Mouse (Mus musculus) erythroid progenitor cell, adult 5-6 weeks (primary cell): Measurements from ENCODE around the gene Plk2. TPM values are rescaled to one million over a fixed set of nuclear protein-coding genes. Genes with fewer than 3 reads are reported as not detected.
"Not testable (repeated sequence)": the region's sequence is repeated elsewhere in the genome, so short reads cannot be mapped to it uniquely, and the experiment has no call there.

ENCODE experiments used
- ATAC-seq: replicated peaks from 2 replicates; pipeline ENCODE4 v1.8.0; 2016; ENCODE audit warnings: moderate number of reproducible peaks, mild to moderate bottlenecking, moderate TSS enrichment, inconsistent platforms; ENCODE audit not compliant: poor library complexity, low FRiP score, severe bottlenecking
- total RNA-seq, 2 experiments: library from RNA; stranded (forward) in 1 of 2; stranded (reverse) in 1 of 2; fragments of 150-400 nt in 1 of 2; fragments of 186-747, 209-891 nt in 1 of 2; gene quantifications; 2 replicates each; pipeline versions ENCODE4 v1.2.3 to v1.2.4; 2015 to 2017; ENCODE audit warnings: low replicate concordance in 2 of 2

The Plk2 gene
- total RNA-seq, 2 experiments from 2014 or later: 2.9 to 3.2 TPM

DNA sequence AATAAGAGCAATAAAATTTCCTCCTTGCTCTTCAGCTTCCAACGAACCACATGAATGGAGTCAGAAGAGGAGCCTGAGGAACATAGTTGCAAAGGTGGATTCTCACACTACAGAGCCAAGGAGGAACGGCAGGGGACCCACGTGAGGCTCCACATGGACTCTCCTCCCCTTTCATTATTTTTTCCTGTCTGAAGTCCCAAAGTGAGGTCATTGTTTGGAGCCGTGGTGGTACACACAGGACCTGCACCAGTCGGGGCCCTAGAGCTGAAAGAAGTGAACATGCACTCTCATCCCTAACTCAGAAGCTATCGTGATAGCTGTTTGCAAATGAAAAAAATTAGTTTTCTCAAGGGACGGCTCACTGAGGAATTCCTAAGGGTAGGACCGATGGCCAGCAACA, 9.2 kb downstream of the Plk2 start:
- ATAC-seq: no peak

GRCm38 (mm10) chr13:110404686-110405085, 9.8 kb downstream of the Plk2 start:
- not testable (repeated sequence) for ATAC-seq

- no peak for ATAC-seq
These were observed 11.3 kb downstream of the Plk2 start for GRCm38 (mm10) chr13:110406152-110406551.

- ATAC-seq: no peak
These were observed 17.8 kb downstream of the Plk2 start for GRCm38 (mm10) chr13:110412572-110413209.

DNA sequence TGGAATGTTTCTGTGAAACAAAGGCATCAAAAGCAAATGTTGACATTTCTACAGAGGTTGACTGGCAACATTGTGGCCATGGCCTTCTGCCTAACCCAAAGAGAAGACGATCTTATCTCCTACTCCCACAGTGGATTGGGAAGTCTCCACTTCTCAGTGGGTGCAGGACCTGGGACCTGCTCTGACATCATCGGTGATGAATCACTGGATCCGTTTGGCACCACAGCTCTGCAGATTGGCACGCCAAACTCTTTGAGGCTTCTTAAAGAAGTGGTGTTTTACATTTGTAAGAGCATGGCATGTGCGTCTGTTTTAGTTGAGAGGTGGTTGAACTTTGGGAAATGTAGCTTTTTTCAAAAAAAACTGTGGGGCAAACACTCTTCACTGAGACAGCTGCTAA, 23.8 kb downstream of the Plk2 start:
- no peak for ATAC-seq

GRCm38 (mm10) chr13:110419640-110420039, 24.8 kb downstream of the Plk2 start:
- ATAC-seq: no peak

DNA sequence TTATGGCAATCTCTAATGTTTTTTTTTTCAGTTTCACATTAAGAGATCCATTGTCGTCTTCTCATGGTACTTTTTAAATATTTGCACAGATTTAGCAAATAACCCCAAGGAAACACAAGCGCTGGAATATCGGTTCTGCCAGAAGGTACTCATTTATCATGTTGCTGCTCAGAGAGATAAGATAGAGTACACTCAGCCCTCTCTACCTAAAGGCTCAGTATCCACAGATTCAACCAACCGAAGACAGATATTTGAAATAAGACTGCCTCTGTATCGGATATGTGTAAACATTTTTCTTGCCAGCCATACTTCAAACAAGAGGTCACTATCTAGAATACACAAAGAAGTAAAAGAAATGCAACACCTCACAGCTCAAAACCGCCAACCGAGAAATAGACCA, 27.6 kb downstream of the Plk2 start:
- no peak for ATAC-seq

DNA sequence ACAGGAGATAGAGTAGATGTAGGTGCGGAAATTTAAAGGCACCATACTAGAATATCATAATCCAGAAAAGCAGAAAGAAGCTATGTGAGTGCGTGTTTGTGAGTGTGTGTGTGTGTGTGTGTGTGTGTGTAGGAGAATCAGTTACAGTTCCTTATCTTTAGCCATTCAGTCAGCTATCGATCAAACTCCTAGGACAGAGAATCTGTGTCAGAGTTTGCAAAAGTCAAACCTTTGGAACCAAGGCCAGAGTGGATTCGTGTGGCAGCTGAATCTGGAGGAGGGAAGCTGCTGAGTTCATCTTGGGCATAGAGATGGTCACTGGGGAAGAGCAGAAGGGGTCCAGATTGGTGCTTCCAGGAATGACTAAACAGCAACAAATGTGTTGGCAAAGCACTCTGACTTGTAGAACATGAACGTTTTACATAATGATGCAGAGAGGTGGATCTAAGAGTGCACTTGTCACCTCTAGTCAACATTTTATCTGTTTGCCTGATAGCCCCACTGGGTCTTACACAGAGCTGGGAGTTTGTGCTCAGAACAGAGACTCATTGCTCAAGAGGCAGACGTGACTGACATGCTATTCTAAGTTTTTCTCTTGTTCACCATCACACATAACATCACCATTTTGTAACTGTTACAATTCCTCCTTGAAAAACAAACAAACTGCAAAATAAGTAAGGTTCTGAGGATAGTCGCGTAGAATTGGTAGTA, 30.8 kb downstream of the Plk2 start:
- no peak for ATAC-seq

- no peak for ATAC-seq
These were observed 36.5 kb downstream of the Plk2 start for GRCm38 (mm10) chr13:110431388-110431787.

- ATAC-seq: no peak
These were observed 37.3 kb downstream of the Plk2 start for GRCm38 (mm10) chr13:110432062-110432566.

- no peak for ATAC-seq
These were observed 37.8 kb downstream of the Plk2 start for GRCm38 (mm10) chr13:110432613-110433012.

GRCm38 (mm10) chr13:110436692-110437091, 41.8 kb downstream of the Plk2 start:
- ATAC-seq: no peak

DNA sequence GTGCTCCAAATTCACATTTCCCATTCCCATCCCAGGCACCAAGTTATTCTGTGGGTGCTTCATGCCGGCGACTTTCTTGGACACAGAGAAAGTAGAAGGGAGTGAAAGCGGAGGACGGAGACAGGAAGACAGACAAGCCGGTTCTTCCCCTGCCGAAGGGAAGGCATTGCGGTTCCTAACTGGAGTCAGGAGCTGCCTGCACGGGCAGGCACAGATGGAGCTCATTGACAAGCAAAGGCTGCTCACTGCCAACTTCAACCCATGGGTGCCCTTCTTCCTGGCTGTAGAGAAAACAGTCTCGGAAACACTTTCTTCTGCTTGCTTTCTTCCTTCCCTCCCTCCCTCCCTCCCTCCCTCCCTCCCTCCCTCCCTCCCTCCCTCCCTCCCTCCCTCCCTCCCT, 43.8 kb downstream of the Plk2 start:
- ATAC-seq: no peak

- no peak for ATAC-seq
These were observed 49.5 kb downstream of the Plk2 start for GRCm38 (mm10) chr13:110444335-110444734.

GRCm38 (mm10) chr13:110444894-110445293, 50.0 kb downstream of the Plk2 start:
- ATAC-seq: no peak

DNA sequence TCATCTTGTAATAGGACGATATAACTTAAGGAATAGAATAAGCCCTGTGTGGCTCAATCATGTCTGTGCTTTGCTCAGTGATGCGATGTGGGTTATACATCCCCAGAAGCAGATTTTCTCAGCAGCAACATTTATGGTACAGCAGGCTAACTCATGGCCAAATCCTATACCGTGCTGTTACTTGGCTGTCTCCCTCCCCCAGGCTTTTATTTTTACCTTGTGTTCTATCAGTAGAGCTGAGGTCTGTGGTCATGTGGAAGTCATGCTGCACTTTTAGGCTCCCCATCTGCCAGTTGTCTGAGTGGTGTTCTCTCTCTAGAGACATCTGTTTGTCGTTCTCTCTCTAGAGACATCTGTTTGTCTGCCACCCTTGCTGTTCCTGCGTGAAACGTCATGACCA, 51.6 kb downstream of the Plk2 start:
- no peak for ATAC-seq

DNA sequence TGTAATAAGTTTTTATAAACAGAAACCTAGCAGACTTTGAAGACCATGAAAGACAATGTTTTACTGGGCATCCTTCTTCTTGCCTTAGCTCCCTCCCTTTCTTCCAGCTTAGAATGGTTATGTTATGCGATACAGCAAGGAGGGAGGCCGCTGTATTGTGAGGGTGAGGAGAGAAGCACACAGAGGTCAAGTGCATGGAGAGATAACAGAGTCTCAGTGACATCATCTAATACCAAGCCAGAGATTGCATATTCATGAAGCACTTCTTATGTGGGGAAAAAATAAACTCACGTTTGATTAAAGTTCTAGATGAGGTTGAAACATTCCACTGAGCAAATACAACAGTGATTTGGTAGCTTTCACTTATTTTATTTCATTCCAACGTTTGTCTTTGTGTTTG, 55.2 kb downstream of the Plk2 start:
- no peak for ATAC-seq

Other genes starting within 250 kb of the Plk2 start
- gene Rab3c, start 114.0 kb upstream of the Plk2 start, total RNA-seq (2015; ENCODE audit: low replicate concordance): not detected in 2 replicates
- gene Rab3c, start 114.0 kb upstream of the Plk2 start, total RNA-seq (2017; ENCODE audit: low replicate concordance): under 0.01 TPM in 1 of 2 replicates, not detected in the other
- 15.1 and 26.3 TPM in 2 replicates for gene Gapt, start 37.8 kb upstream of the Plk2 start, total RNA-seq (2015; ENCODE audit: low replicate concordance)
- 0.77 and 2.3 TPM in 2 replicates for gene Gapt, start 37.8 kb upstream of the Plk2 start, total RNA-seq (2017; ENCODE audit: low replicate concordance)